Mouse (Mus musculus) intestine, embryonic 14.5 days (tissue): ENCODE measurements around the gene Ppp1r35. TPM values are rescaled to one million over a fixed set of nuclear protein-coding genes. Genes with fewer than 3 reads are reported as not detected.

Experiments
- ATAC-seq: fragments of 200-750 bp; cut with Nextera tagmentation; replicated peaks from 2 replicates; pipeline ENCODE4 v1.8.0; 2017; ENCODE audit warnings: low read depth, moderate number of reproducible peaks, moderate TSS enrichment, moderate library complexity; ENCODE audit not compliant: low FRiP score, low TSS enrichment
- DNase-seq: peaks from one replicate; pipeline ENCODE4 v3.0.0-alpha.2; 2018; ENCODE audit warnings: low spot score
- H3K27ac ChIP-seq: fragments of 300-500 bp; sonication (generic); 2 replicates; pipeline ENCODE4 v1.5.1; 2014; ENCODE audit warnings: low read depth, mild to moderate bottlenecking, control low read depth
- H3K27me3 ChIP-seq: fragments of 300-500 bp; sonication (generic); replicated peaks from 2 replicates; pipeline ENCODE4 v1.6.1; 2014; ENCODE audit warnings: low read length, control low read depth; ENCODE audit not compliant: control insufficient read depth, insufficient read depth
- H3K36me3 ChIP-seq: fragments of 300-500 bp; sonication (generic); 2 replicates; pipeline ENCODE4 v1.6.1; 2014; ENCODE audit warnings: low read length, control low read depth; ENCODE audit not compliant: control insufficient read depth, insufficient read depth
- H3K4me1 ChIP-seq: fragments of 300-500 bp; sonication (generic); replicated peaks from 2 replicates; pipeline ENCODE4 v1.6.1; 2014; ENCODE audit warnings: low read length, control low read depth, mixed read lengths; ENCODE audit not compliant: control insufficient read depth, insufficient read depth
- H3K4me2 ChIP-seq: fragments of 300-500 bp; sonication (generic); 2 replicates; pipeline ENCODE4 v1.6.1; 2014; ENCODE audit warnings: low read length
- H3K4me3 ChIP-seq: fragments of 300-500 bp; sonication (generic); 2 replicates; pipeline ENCODE4 v1.5.1; 2014; ENCODE audit warnings: low read depth, low read length, control low read depth, mixed read lengths
- H3K9ac ChIP-seq: fragments of 300-500 bp; sonication (generic); 2 replicates; pipeline ENCODE4 v1.6.1; 2014; ENCODE audit warnings: mild to moderate bottlenecking, low read length
- H3K9me3 ChIP-seq: fragments of 300-500 bp; sonication (generic); 2 replicates; pipeline ENCODE4 v1.6.1; 2016; ENCODE audit warnings: low read length, control low read depth; ENCODE audit not compliant: control insufficient read depth
- WGBS: fragments of 180-500 bp; shearing (Covaris S2); extraction: QIAGEN DNeasy Blood & Tissue Kit; methylation state at CpG from one replicate; pipeline ENCODE4 v1.1.7; 2014; 5-methylcytosine and 5-hydroxymethylcytosine counted together
- polyA plus RNA-seq: library from polyadenylated mRNA; unstranded; fragments of >200 nt; fragmentation: Nextera tagmentation; extraction: Ambion mirVana; gene quantifications from 2 replicates; pipeline ENCODE4 v1.2.1, GENCODE M21; 2014

The Ppp1r35 gene
- polyA plus RNA-seq, 1 experiment from 2014 or later = 35.4 TPM

DNA sequence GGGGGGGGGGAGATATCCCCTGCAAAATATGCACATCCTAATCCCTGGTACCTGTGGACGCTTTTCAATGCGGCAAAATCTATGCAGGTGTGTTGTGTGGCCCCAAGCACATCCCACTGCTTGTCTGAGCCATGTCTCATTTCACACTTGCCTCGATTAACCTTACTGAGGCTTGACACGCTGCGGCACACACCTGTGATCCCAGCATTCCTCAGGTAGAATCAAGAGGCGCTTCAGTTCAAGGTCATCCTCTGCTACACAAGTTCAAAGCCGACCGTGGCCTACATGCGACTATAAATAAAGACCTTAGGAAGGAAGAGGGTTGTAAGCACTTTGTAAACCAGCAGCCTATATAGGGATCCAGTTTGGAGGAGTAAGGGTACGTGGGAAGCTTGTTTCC, 36.6 kb upstream of the Ppp1r35 start:
- H3K27ac ChIP-seq = no peak overlapping the region
- H3K9ac ChIP-seq = no peak overlapping the region
- peaks cover 9% of the 10 kb centered on the region for H3K4me1 ChIP-seq
- H3K27me3 ChIP-seq = no peaks in the 10 kb centered on the region
- H3K4me2 ChIP-seq = peak overlapping the region; percentile 94
- H3K36me3 ChIP-seq = no peaks in the 10 kb centered on the region
- no peaks in the 10 kb centered on the region for H3K9me3 ChIP-seq
- H3K4me3 ChIP-seq = 0 out of 2 replicates have a peak overlapping the region, but pooled peaks have one; percentile 66
- ATAC-seq (no peak), DNase-seq (no peak)
- 55% methylated on average over 10 of the region's 10 CpGs for WGBS

- Histone ChIP-seq H3K9me3 (no peaks in the 10 kb centered on the region), H3K4me1 (peaks cover 13% of the 10 kb centered on the region), H3K4me2 (no peak overlapping the region), H3K9ac (no peak overlapping the region), H3K27ac (no peak overlapping the region), H3K36me3 (no peaks in the 10 kb centered on the region), H3K27me3 (no peaks in the 10 kb centered on the region), H3K4me3 (no peak overlapping the region)
- ATAC-seq = no peak
- no peak for DNase-seq
- WGBS = 91% methylated on average over 6 of the region's 6 CpGs
Measured at GRCm38 (mm10) chr5:137742836-137743235, 35.8 kb upstream of the Ppp1r35 start.

DNA sequence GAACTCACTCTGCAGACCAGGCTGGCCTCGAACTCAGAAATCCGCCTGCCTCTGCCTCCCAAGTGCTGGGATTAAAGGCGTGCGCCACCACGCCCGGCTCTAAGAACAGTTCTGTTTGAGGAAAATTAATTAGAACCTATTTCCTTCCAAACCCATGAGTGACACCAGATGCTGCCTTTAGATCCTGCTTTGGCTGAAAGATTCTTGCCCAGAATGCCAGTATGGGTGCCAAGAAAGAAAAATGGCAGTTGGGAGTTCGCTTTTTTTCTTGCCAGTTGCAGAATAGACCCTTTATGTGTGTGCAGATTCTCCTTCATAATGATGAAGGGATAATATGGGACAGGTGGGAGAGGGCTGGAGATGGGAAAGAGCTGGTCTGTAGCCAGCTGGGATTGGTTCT, 34.5 kb upstream of the Ppp1r35 start:
- no peaks in the 10 kb centered on the region for H3K9me3 ChIP-seq
- DNase-seq (no peak), ATAC-seq (no peak)
- 91% methylated on average over 7 of the region's 7 CpGs for WGBS
- H3K36me3 ChIP-seq = no peaks in the 10 kb centered on the region
- H3K4me1 ChIP-seq = peaks cover 27% of the 10 kb centered on the region
- no peak overlapping the region for H3K27ac ChIP-seq
- H3K27me3 ChIP-seq = no peaks in the 10 kb centered on the region
- H3K4me3 ChIP-seq = no peak overlapping the region
- no peak overlapping the region for H3K4me2 ChIP-seq
- H3K9ac ChIP-seq = no peak overlapping the region

GRCm38 (mm10) chr5:137745214-137746171, 33.2 kb upstream of the Ppp1r35 start, which contains the start of gene Tsc22d4:
Gene Tsc22d4, plus strand, starts transcription at chr5:137745730.
- peak within 1 kb of the TSS; percentile 97 for H3K4me2 ChIP-seq
- 3% methylated on average over 28 of the region's 28 CpGs for WGBS
- no peaks in the 10 kb centered on the region for H3K27me3 ChIP-seq
- peak within 1 kb of the TSS; percentile 77 for H3K9ac ChIP-seq
- 0 out of 2 replicates have a peak, but pooled peaks cover 4% of the 10 kb centered on the region for H3K36me3 ChIP-seq
- H3K9me3 ChIP-seq = no peaks in the 10 kb centered on the region
- peak; percentile 99 for DNase-seq
- peak within 1 kb of the TSS; percentile 88 for H3K4me3 ChIP-seq
- peak within 1 kb of the TSS; percentile 93 for H3K27ac ChIP-seq
- peaks cover 27% of the 10 kb centered on the region for H3K4me1 ChIP-seq
- ATAC-seq = peak; percentile 89

DNA sequence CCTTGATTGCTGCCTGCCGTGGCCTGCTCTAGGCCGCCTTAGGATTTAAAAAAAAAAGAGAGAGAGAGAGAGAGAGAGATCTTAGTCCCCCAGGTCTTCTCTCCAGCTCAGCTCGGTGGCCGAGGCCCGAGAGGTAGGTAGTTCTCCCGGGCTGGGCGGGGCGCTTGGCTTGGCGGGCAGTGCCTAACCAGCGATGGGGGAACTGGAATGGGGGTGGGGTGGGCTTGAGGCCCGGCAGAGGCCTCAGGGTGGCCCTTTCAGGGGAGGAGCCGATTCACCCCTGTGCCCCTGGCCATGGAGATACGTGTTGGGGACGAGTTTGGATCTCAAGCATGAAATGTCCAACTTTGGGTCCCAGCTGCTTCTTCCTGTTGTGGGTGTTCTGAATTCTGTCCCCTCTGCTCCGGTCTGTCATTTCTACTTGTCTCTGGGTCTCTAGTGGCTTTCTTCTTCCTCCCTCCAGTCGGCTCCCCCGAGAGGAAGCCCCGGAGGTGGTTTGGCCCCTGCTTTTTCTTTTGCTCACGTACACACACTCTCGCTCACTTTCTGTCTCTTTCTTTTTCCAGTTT, 32.3 kb upstream of the Ppp1r35 start:
- peak overlapping the region; percentile 97 for H3K4me2 ChIP-seq
- no peaks in the 10 kb centered on the region for H3K9me3 ChIP-seq
- 0% methylated on average over 20 of the region's 20 CpGs for WGBS
- peak overlapping the region; percentile 88 for H3K4me3 ChIP-seq
- H3K36me3 ChIP-seq = peaks cover 9% of the 10 kb centered on the region
- peak overlapping the region; percentile 77 for H3K9ac ChIP-seq
- peak overlapping the region; percentile 93 for H3K27ac ChIP-seq
- H3K27me3 ChIP-seq = no peaks in the 10 kb centered on the region
- ATAC-seq (peak; percentile 38), DNase-seq (no peak)
- peaks cover 27% of the 10 kb centered on the region for H3K4me1 ChIP-seq

- no peaks in the 10 kb centered on the region for H3K9me3 ChIP-seq
- WGBS = under 1% methylated on average over 16 of the region's 16 CpGs
- ATAC-seq (no peak), DNase-seq (no peak)
- no peaks in the 10 kb centered on the region for H3K27me3 ChIP-seq
- H3K4me3 ChIP-seq = peak overlapping the region; percentile 88
- peaks cover 23% of the 10 kb centered on the region for H3K4me1 ChIP-seq
- H3K9ac ChIP-seq = peak overlapping the region; percentile 77
- H3K27ac ChIP-seq = peak overlapping the region; percentile 93
- H3K36me3 ChIP-seq = peaks cover 14% of the 10 kb centered on the region
- peak overlapping the region; percentile 97 for H3K4me2 ChIP-seq
Measured at GRCm38 (mm10) chr5:137746851-137747325, 31.8 kb upstream of the Ppp1r35 start.

DNA sequence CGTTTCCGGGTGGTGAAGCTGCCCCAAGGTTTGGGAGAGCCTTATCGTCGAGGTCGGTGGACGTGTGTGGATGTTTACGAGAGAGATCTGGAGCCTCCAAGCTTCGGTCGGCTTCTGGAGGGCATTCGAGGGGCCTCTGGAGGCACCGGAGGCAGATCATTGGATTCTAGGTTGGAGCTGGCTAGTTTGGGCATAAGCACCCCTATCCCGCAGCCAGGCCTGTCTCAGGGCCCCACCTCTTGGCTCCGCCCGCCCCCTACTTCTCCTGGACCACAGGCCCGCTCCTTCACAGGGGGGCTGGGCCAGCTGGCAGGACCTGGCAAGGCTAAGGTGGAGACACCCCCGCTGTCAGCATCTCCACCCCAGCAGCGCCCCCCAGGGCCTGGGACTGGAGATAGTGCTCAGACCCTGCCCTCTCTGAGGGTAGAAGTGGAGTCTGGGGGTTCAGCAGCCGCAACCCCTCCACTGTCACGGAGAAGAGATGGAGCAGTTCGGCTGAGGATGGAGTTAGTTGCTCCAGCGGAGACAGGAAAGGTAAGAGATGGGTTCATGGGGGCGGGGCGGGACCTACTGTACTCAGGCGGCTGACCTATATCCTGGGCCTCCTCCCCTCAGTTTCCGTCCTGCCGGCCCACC, 31.2 kb upstream of the Ppp1r35 start:
- ATAC-seq (no peak), DNase-seq (peak; percentile 70)
- H3K27ac ChIP-seq = peak overlapping the region; percentile 93
- H3K9me3 ChIP-seq = no peaks in the 10 kb centered on the region
- H3K4me3 ChIP-seq = peak overlapping the region; percentile 88
- H3K9ac ChIP-seq = peak overlapping the region; percentile 77
- H3K4me1 ChIP-seq = peaks cover 22% of the 10 kb centered on the region
- 3% methylated on average over 26 of the region's 26 CpGs for WGBS
- peak overlapping the region; percentile 97 for H3K4me2 ChIP-seq
- no peaks in the 10 kb centered on the region for H3K27me3 ChIP-seq
- H3K36me3 ChIP-seq = peaks cover 19% of the 10 kb centered on the region

DNA sequence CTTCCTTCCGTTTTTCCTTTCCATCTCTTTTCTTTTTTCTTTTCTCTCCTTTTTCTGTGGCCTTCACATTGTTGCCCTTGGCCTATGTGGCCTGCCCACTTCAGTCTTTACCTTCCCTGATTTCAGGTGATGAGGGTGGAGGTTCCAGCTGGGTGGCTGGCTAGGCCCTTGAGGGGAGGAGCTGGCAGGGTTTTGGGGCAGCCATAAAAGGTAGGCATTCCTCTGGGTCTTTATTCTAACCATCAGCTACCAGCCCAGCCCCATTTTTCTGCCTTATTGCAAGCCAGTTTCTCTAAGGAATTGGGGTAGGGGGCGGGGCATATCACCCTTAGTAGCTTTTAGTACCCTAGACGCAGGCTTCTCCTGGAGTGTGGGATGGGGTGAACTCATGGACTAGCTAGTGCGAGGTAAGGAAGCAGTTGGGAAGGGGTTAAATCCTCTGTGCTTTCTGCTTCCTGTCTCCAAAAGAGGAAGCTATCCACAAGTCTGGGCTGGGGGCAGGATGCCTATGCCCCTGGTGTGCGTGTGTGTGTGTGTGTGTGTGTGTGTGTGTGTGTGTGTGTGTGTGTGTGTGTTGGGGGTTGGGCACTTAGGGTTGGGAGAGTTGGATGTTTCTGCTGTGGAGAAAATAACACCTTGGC, 30.4 kb upstream of the Ppp1r35 start:
- ATAC-seq (no peak), DNase-seq (no peak)
- Histone ChIP-seq H3K36me3 (peaks cover 25% of the 10 kb centered on the region), H3K9me3 (no peaks in the 10 kb centered on the region), H3K9ac (peak overlapping the region; percentile 11; the same call in 1 of the 2 replicates), H3K27ac (peak overlapping the region; percentile 45; the same call in 1 of the 2 replicates), H3K4me1 (peaks cover 22% of the 10 kb centered on the region), H3K27me3 (no peaks in the 10 kb centered on the region), H3K4me3 (peak overlapping the region; percentile 88), H3K4me2 (peak overlapping the region; percentile 97)
- WGBS = 31% methylated on average over 5 of the region's 5 CpGs
